Mouse (Mus musculus): Measurements from ENCODE around the gene Znrd1as. TPM values are rescaled to one million over a fixed set of nuclear protein-coding genes. Genes with fewer than 3 reads are reported as not detected.
A peak's percentile ranks its signal among the peaks of the same experiment; 100 is the strongest.

The Znrd1as gene
- total RNA-seq (2021): 10 to 100 TPM; 15.1 to 16.2 TPM
- long read RNA-seq, experiment 1, transcript Znrd1as-201 (3 exons, 976 nt): major isoform, 7 of 11 reads
- long read RNA-seq, experiment 1, partial matches to known transcripts: 0 of 11 reads
- long read RNA-seq, experiment 1, other reads (novel, unspliced or antisense): 1 of 11 reads
- long read RNA-seq, experiment 2, transcript Znrd1as-201 (3 exons, 976 nt): major isoform, 5 of 13 reads
- long read RNA-seq, experiment 2, partial matches to known transcripts: 0 of 13 reads
- long read RNA-seq, experiment 2, other reads (novel, unspliced or antisense): 5 of 13 reads

DNA sequence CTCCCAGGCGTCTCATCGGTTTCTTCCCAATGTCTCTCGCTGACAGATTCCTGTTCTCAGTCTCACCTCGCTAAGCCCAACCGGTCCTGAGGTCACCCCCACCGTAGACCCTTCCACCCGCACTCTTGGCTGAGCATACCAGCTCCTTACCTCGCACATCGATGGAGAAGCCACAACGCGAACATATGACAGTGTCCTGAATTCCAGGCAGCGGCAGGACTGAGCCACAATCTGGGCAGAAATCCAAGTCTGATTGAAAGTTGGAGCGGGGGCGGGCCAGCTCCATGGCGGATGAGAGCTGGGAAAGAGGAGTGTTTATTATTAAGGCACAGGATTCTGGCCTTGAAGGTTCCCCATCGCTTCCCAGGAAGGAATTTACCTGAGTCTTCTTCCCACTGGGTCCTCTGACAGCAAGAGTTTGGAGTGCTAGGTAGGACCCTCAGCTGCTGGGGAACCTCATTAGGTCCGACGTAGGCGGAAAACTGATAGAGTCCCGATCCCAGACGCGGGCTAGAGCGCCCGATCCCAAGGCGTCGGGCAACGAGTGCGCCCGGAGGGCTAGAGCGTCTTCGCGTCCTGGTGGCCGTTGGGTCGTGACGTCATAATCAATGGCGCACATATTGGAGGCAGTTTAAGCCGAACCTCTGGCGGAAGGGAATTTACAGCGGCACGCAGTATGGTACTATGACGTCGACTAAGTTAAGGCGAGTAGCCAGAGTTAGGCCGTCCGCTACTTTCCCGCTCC, at the start of gene Znrd1as, which contains the start of gene Znrd1:
TSS of gene Znrd1as (plus strand) at position 594 of the 745 bp plus-strand sequence.
TSS of gene Znrd1 (minus strand) at position 561 of the 745 bp plus-strand sequence.
- DNase-seq: peak; percentile 96

DNA sequence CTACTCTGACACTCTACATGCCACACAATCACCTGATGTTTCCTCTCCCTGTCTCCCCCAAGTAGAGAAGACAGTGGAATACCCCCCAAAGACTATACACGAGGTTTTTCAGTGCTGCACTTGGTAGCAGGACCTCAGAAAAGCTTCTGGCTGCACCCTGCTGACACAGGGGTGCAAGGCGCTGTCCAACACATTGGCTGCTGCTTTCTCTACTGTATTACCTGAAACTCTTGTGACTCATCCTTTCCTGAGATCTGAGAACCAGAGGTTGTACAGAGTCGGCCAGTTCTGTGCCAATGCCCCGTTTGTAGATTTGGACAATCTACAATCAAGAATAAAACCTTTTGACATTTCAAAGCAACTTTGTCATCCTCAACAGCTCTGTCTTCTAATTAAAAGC, 48.6 kb upstream of the Znrd1as start:
- no peak for DNase-seq

DNA sequence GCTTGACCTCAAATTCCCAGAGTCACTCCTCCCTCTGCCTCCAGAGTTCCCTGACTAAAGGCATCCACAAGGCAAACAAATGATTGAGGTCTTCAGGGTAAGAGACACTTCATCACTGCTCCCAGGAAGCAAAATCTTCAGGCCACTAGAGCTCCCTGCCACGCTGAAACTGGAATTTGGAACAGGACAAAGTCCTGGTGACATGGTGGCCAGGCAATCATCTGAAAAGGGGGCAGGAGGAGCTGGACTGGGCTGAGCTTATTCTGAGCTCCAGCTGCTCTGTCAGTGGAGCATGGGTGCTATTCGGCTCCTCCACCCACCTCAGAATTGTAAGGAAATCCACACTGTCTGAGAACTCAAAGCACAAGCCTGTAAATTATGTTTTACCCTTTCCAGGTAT, 46.4 kb upstream of the Znrd1as start:
- DNase-seq: no peak

GRCm38 (mm10) chr17:36914108-36914507, 44.3 kb upstream of the Znrd1as start:
- peak; percentile 69 to 87 for DNase-seq

DNA sequence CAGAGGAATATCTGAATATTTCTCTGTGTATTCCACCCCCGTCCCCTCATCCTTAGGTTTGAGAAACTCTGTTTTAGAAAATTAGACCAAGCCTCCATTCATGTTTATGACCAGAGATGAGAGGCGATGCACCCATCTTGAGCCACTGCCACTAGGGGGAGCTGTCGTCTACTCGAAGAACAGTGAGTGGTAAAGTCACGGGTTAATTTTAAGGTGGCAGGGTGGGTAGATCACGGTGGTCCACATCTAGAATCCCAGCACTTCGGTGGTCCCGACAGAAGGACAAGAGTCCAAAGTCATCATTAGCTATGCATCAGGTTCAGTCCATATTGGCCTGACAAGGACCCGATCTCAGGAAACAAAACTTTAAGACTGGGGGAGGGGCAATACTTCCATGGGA, 43.3 kb upstream of the Znrd1as start:
- DNase-seq: peak; percentile 36 to 83

DNA sequence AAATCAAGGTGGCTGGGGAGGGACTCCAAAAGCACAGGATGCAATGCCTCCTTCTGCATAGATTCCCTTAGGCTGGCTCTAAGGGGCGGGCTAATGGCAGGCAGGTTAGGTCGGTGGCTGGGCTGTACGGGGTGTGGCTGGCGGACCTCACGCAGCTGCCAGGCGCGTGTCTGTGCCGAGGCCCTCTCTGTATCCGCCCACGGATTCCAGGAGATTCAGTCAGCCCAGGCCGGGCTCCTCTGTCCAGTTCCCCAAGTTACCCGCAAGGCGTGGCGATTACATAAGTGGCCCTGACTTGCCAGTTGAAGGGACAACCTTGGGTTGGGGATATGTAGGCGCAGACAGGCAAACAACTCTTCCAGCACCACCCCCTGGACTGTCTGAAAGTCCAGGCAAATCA, 38.2 kb upstream of the Znrd1as start:
- DNase-seq: peak in 1 of 2 experiments; percentile 9

- DNase-seq: no peak
Measured at GRCm38 (mm10) chr17:36922715-36923114, 35.7 kb upstream of the Znrd1as start.

GRCm38 (mm10) chr17:36923491-36923890, 34.9 kb upstream of the Znrd1as start:
- no peak for DNase-seq

DNA sequence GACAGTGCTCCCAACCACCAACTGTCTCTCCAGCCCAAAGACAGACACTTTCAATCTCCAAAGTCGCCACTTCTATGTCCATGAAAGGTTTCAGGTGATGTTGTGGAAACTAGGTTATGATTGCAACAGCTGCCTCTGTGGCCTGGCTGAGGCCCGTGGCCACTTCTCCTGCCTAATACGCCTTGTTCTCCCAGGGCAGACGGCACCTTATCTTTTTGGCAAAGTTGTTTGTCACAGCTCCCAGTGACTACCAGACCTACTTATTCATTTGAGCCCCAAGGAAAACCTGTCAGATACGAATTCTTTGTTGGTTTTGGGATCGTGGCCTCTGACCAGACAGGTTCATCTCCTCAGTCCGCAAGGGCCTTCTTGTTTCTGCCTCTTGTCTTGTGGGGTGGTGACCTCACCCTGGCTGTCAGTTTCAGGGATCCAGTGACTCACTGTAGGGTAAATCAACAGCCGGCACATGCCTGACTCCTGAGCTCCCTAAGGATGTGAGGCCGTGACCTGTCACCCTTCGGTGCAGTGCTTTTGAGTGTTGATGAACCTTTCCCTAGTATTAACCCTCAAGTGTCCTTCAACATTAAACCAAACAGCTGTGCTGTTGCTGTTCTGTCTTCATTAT, 30.8 kb upstream of the Znrd1as start:
- peak; percentile 46 to 65 for DNase-seq

- DNase-seq: no peak
Measured at GRCm38 (mm10) chr17:36929236-36929932, 29.0 kb upstream of the Znrd1as start.

DNA sequence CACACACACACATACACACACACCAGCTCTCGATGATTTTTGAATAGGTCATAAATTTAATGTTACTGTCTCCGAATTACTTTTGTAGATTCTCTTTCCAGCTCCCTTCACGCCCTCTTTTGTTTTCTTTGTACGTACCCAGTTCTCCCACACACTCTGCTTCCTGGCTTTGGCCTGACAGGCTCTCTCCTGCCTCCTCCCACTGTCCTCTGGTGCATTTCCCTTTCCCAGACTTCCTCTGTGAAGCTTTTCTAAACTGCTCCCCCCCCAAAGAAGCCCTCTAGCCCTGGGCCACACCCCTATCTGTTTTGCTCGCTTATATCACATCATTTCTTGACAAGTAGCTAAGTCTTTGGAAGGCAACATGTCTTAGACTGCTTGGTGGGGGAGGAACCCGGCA, 28.2 kb upstream of the Znrd1as start:
- peak in 1 of 2 experiments; percentile 61 for DNase-seq

- DNase-seq: no peak
Measured at GRCm38 (mm10) chr17:36931130-36931529, 27.3 kb upstream of the Znrd1as start.

DNA sequence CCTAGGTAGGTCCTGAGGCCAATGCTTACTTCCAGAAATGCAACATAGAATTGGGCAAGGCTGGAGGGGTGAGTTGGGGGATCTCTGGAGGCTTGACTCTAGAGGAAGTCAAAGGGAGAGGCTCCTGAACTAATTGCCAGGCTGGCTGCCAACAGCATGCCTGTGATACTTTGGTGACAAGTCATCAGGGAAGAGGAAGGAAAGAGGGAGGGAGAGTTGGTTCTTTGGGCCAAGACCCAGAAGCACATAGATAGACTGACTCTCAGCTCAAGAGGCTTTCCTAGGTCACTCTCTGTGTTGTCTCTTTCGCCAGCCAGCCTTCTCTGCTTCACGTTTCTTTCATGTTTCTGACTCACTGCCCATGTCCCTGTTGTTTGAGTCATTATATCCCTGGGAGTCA, 26.6 kb upstream of the Znrd1as start:
- peak; percentile 75 to 85 for DNase-seq

DNA sequence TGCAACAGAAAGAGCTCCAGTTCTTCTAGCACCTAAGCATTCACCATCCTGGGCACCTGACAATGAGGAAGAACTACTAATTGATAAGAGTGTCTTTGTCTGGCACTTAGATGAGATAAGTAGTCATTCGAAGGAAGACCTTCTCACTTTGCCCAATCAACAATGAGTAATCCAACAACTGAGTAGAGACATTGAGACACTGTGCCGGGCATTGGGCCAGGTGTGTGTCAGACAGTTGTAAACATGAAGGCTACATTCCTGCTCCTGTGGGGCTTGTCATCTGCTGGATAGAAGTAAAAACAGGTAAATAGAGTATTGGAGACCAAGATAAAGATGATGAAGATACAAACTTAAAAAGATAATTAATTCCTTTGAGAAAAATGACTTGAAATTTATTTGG, 20.3 kb upstream of the Znrd1as start:
- DNase-seq: no peak

GRCm38 (mm10) chr17:36942391-36942790, 16.0 kb upstream of the Znrd1as start:
- DNase-seq: peak; percentile 77 to 78

DNA sequence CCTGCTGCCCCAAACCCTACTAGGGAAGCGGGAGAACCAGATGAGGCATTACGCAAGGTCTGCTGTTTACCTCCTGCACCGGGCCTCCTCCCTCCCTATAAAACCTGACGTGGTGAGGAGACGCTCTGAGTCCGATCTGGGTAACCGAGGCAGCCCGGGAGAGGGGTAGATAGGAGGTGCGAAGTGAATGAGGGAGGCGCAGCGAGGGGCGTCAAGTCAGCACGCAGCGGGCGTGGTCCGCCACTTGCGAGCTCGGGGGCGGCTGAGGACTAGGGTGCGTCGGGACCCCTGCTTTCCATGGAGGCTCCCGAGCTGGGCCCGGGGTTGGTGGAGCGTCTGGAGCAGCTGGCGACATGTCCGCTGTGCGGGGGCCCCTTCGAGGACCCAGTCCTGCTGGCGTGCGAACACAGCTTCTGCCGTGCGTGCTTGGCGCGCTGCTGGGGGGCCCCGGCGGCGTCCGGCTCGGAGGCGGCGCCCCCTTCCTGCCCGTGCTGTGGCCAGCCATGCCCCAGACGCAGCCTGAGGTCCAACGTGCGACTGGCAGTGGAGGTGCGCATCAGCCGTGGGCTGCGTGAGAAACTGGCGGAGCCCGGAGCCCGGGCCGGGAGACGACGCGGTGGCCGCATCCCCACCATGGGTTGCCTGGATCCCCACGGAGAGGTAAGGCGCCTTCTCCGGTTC, 15.5 kb upstream of the Znrd1as start, which contains the start of gene Rnf39:
TSS of gene Rnf39 (plus strand) at position 128 of the 681 bp plus-strand sequence.
- peak in 1 of 2 experiments; percentile 65 for DNase-seq

DNA sequence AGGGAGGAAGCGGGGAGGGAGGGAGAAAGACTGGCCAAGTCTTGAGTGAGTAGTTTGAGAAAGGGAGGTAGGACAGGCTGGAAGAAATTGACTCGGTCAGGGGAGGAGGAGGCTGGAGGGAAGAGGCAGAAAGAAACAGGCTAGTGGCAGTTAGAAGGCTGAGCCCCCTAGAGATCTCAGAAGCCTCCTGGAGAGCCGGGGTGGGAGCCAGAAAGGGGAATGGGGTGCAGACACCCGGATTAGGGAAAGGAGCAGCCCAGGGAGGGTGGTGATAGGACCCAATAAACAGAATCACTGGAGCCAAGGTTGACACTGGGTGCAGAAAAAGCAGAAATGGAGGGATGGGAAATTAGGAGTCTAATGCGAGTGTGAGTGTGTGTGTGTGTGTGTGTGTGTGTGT, 14.7 kb upstream of the Znrd1as start:
- DNase-seq: no peak

DNA sequence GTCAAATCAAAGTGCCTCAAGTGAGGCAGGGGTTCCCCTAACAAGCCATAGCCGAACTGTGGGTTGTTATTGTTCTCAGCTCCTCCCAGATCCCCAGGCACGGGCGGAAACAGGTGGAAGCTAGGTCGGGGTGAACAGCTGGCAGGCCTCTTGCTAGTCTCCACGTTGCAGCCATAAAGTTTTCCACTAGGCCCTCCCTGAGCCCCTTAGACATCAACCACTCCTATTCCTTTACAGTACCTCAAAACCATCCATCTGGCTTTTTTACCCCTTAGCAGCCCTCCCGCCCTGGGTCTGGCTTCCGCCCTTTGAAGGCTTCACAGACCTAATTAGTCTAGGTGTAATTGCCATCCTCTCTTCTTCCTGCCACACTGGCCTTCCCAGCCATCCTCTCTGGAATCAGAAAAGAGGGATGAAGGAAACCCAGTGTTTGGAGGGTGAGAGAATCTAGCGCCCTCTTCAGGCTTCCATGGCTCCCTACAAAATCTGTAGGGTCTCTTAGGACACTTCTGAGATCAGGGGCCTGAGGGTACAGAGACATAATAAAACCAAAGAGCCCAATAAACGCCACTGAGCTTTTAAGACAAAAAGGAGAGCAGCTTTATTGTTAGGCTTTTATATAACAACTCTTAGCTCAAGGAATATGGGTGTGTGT, 14.1 kb upstream of the Znrd1as start:
- no peak for DNase-seq

- peak; percentile 57 to 73 for DNase-seq
Measured at GRCm38 (mm10) chr17:36947051-36947819, 11.2 kb upstream of the Znrd1as start.

DNA sequence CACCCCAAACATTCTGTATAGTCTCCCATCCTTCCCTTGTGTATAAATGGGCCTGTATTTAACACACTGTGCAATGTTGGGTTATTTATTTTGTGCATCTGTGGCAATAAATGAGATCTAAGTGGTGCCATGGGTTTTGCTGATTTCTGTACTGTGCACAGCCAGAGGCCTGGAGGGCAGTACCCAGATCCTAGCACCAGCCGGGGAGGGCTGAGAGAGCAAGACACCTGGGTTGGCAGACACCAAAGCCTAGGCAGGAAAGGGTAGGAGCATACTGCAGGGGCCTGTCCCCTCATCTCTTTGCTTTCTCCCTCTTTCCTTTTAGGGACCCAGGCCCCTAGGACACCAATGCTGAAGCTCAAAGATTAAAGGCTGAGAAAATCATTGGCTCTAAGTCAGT, 10.1 kb upstream of the Znrd1as start:
- DNase-seq: no peak

Data from heart, adult 18-20 months (tissue).